Mouse (Mus musculus) MEL (cell line): ENCODE data around the gene Ugt1a1.

ENCODE experiments used
- JUND ChIP-seq: IDR thresholded peaks from 2 replicates; pipeline ENCODE4 v1.6.1; 2011; ENCODE audit warnings: low read depth, mild to moderate bottlenecking, improper control_type of control experiment, low read length
- MAFK ChIP-seq: IDR thresholded peaks from 2 replicates; pipeline ENCODE4 v1.6.1; 2011; ENCODE audit warnings: low read depth, mild to moderate bottlenecking, low read length, improper control_type of control experiment, borderline replicate concordance
- MAX ChIP-seq: IDR thresholded peaks from 2 replicates; pipeline ENCODE4 v1.6.1; 2011; ENCODE audit warnings: low read length, improper control_type of control experiment
- NELFE ChIP-seq: IDR thresholded peaks from 2 replicates; pipeline ENCODE4 v1.6.1; 2011; ENCODE audit warnings: low read depth, low read length, improper control_type of control experiment
- POLR2AphosphoS5 ChIP-seq: IDR thresholded peaks from 2 replicates; pipeline ENCODE4 v1.6.1; 2012; ENCODE audit warnings: low read depth, borderline replicate concordance, mild to moderate bottlenecking, inconsistent platforms, low read length, moderate library complexity, mixed read lengths
- RCOR1 ChIP-seq: IDR thresholded peaks from 2 replicates; pipeline ENCODE4 v1.6.1; 2012; ENCODE audit warnings: low read depth, mild to moderate bottlenecking, inconsistent platforms, low read length, improper control_type of control experiment
- TBP ChIP-seq: IDR thresholded peaks from 2 replicates; pipeline ENCODE4 v1.8.0; 2011; ENCODE audit warnings: low read depth, low read length, improper control_type of control experiment
- TCF12 ChIP-seq: IDR thresholded peaks from 2 replicates; pipeline ENCODE4 v1.6.1; 2014; ENCODE audit warnings: low read depth, mild to moderate bottlenecking, inconsistent platforms, low read length, improper control_type of control experiment, moderate library complexity

DNA sequence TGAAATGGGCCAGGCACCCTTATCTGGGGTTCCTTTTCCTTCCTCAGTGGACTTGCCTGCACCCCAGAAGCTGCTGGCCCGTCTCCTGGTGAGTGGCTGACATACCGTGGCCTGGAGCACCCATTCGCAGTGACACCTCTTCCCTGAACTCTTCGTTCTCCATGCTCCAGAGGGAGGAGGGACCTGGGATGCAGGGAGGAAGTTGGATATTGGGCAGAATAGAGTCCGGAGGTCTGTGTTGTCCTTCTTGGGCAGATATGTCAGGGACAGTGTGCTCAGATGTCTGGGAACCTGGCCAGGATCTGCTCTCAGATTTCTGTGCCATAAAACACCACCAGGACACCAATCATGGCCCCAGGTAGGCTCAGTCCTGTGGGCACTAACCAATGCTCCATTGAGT lies 28.3 kb downstream of the Ugt1a1 start:
- TF ChIP-seq MAX (no peak), POLR2AphosphoS5 (no peak), TCF12 (no peak), RCOR1 (no peak), NELFE (no peak), JUND (no peak), TBP (no peak), MAFK (no peak)
